Mouse (Mus musculus): ENCODE measurements at regions not wholly inside any gene's neighbourhood (a gene's known extent, or its start where the extent isn't known, plus 50 kb on each side); places are given as distances from the start of the nearest gene placed in this dataset.
A peak's percentile ranks its signal among the peaks of the same experiment; 100 is the strongest.

DNA sequence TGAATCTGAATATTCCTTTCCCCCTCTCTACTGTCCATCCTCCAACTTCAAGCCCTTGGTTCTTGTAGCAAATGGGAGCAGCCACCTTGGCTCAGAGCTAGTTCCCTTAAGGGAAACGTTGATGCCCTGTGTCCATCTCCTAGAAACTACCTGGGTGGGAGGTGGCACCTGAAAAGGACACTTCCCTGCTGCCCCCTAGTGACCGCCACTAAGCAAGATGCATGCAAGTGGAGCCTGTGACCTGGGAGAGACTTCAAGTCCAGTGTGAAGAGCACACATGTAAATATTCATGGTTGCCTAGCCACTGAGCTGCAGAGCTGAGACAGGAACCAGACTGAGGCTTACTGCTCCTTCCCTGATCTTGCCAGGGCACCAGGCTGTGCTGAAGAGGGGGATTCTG lies 238.1 kb downstream of the Cdh26 start:
- DNase-seq = peak; percentile 49

DNA sequence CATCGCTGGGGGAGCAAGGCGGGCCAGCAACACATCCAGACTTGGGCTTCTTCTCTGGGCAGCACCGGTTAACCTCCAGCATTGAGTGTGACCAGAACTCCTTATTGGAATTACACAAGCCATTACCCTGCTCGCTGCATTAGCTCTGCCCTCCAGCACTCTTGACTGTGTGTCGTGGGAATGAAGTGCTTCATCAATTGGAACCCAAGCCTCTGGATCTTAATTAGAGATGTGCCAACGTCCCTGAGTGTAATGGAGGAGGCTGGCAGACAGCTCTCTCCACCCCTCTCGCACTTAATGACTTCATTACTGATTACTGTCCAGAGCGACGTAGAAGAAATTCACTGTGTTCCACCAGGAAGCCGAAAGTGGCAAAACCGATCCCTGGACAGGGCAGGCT lies 240.6 kb downstream of the Cdh26 start:
- no peak for DNase-seq

DNA sequence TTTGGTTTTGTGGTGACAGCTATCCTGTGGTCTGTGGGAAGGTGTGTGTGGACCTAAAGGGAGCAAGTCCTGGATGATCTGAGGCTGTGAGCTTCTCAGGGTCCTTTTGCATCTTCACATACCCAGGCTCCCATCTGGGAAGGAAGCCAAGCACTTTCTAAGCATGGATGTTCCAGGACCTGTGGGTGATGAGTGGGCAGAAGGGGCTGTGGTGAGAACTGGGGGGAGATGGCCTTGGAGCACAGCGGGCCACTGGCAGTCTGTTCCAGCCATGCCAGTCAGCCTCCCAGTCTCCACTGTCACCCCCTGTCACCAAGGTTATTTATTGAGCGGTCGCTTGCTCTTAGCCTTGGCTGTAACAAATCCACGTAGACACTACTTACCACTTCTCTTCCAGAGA lies 243.3 kb downstream of the Cdh26 start:
- no peak for DNase-seq

DNA sequence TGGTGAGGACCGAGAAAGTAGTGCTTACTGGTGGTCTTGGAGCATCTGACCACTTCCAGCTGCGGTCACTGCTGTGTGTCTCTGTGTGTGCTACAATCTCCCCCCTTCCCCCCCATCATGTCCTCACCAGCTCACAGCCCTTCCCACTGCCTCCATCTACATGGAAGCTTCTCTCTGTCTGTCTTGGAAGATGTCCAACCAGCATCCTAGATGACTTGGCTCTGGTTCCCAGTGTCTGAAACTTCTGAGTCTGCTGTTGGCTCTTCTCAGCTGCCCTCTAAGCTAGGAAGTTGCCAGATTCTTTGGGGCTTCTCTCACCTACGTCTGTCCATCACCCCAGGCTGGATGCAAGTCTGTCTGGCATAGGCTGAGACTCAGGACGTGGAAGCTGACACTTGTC lies 244.3 kb downstream of the Cdh26 start:
- no peak for DNase-seq

DNA sequence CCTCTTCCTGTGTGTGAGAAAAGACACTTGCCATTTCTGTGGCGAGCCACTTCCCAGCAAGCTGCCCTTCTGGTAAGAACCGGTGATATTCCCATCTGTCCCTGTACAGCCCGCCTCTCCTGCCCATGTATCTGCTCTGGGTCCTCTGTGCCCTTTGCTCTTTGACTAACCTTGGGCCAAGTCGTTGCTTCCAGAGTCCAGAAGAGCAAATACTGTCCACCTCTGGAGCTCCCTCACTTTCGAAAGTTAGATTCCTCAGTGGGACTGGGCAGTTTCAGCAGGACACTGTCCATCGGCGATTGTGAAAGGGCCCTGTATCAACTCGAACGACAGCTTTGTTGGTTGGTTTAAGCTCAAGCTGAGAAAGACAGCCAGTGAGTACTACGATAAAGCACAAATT lies 246.6 kb downstream of the Cdh26 start:
- DNase-seq = no peak

DNA sequence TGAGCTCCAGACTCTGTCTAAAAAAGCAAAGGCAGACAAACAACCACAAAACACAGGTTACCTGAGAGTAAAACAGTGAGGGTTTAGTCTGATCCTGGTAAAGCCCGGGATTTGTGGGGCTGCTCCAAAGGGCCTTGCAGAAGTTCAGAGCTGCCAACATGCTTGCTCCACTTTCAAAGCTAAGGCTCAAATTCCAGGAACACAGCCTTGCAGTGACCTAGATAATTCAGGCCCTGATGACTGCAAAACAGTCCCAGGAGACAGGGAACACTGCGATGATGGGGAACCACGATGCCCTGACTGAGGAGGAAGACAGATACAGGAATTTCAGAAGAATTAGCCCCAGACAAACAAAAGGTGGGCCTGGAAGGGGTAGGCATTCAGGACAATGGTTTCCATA lies 250.0 kb downstream of the Cdh26 start:
- peak; percentile 19 for DNase-seq

DNA sequence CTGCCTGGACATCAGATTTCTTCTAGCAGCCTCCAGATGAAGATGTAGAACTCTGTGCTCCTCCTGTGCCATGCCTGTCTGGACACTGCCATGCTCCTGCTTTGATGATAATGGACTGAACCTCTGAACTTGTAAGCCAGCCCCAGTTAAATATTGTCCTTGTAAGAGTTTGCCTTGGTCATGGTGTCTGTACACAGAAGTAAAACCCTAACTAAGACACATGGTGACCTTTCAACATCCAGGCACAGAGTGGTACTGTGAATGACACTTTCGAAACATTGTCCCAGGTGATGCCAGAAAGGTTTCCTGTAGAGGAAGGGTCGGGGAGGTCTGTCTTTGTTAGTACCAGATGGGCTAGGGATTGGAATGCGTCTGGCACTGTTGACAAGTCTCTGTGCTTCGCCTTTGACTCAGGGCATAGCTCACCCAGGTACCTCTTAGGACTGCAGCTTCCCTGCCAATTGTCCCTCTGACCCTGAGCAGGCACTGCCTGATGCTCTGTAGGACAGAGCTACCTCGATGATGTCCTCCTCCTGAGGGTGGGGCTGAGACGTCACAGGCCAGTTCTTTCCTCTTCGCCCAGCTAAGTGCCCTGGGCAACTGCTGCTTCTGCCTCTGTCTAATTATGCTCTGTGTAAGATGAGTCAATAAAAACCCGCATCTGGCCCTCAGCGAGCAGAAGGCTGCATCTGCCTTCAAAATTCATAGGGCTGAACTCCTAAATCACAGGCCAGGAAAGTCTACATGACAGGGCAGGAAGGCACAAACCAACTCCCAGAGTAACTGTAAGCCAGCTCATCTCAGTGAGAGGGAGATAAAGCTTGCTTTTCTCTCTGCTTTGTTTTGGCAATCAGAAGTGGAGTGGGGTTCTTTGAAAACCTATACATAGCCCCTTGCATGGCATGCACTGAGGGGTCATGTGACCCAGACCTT lies 254.0 kb downstream of the Cdh26 start:
- DNase-seq = peak; percentile 72

DNA sequence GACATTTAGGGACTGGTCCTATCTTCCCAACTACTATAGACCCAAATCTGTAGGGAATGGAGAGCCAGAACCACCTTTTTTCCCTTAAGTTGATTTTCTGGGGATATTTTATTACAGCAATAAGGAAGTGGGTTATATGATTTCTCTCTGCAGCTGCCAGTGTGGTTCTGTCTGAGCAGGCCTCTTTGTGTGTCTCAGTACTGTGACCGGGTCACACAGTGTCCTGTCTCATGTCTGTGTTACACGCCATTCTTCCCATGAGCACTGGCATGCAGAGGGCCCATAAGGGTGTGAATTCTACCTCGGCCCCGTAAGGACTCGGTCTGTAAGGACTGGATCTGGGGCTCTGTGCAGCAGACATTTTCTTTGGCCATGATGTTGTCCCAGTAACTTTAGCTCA lies 254.9 kb downstream of the Cdh26 start:
- no peak for DNase-seq

DNA sequence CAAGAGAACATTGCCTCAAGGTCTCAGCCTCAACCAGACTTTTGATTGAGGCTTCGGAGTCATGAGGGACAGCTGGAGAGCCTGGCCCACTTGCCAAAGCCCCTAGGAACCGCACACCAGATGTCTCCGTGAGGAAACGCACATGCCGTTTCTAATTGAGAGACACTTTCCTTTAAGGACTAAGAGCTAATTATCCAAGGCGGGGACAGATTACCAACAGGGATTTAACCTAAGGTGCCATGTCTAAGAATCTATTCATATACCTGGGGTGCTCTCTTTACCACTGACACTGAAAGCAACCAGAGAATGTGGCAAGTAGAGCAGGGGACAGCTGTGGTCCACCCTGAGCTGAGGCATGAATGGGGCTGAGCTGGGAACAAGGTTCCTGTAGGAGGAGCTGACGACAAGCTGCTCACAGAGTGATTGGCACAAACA lies 255.9 kb downstream of the Cdh26 start:
- DNase-seq = no peak

DNA sequence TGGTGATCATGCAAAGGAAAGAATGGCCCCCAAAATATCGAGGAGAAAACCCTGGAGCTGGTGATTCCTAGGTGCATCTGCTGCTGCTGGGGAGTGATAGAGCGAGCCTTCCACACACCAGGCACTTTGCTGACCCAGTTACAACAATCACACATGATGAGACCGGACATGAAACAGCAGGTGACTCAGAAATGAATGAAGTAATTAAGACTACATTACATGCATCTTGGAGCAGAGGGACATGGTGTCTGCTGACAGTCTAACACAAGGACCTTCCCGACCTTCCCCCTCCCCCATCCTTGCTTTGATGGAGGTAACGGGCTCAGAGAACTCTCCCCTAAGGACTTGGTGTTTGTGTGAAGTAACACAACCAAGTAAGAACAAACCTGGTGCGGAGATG lies 258.3 kb downstream of the Cdh26 start:
- DNase-seq = no peak

DNA sequence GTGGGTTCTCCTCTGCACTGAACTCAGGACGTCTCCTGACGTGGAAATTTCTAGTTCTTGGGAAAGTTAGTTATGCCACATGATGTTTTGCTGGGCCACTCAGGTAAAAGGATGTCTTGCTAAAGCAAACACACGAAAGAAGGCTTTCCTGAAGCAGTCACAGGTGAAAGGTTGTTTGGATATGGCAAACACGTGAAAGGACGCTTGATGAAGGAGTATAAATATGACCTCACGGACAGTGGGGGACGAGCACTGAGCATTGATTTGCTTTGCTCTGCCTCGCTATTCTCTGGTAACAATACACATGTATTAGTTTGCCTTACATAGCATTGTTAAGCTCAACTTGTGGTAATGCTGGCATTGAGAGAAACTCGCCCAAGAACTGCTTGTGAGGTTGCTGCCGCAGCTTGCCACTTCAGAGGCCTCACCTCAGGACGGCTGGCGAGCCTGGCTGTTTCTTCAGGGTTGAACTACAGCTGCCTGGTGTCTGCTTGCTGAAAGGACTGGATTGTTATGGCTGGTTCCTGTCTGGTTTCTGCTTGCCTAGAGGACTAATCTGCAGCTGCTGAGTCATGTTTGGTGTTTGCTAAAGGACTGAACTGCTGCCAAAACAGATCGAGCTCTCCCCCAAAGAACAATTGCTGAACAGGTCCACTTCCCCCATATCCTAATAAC lies 261.0 kb downstream of the Cdh26 start:
- peak; percentile 38 for DNase-seq

DNA sequence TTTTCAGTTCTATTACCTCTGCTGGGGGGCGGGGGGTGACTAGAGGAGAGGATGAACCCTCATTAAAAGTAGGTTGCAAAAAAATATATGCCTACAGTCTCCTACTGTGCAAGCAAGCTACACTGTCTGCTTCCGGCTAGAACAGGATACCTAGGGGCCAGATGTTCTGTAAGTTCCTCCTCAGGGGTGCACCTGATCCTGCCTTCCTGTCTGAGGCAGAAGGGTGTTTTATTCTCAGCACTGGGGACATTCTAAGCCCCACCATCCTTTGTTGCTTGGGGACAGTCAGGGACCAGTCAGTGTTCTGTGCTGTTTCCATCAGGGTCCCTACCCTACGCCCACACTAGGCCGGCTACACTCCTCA lies 261.5 kb downstream of the Cdh26 start:
- no peak for DNase-seq

DNA sequence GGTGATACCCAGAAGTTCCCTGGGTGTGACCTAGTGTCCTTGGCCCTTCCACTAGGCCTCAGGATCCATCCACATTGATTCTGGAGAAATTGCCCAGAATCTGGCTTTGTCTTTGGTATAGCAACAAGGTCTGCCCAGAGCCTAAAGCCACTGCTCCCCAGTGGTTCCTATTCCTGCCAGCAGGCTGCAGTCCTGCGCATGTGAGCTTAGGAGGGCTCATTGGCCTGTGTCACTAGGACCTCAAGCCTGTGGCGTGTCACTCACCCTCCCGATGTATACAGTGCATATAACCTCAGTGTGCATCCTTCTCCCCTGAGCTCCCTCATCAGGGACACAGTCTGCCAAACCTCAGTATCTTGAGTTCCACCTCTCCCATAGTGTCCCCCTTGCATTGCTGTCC lies 261.9 kb downstream of the Cdh26 start:
- no peak for DNase-seq

DNA sequence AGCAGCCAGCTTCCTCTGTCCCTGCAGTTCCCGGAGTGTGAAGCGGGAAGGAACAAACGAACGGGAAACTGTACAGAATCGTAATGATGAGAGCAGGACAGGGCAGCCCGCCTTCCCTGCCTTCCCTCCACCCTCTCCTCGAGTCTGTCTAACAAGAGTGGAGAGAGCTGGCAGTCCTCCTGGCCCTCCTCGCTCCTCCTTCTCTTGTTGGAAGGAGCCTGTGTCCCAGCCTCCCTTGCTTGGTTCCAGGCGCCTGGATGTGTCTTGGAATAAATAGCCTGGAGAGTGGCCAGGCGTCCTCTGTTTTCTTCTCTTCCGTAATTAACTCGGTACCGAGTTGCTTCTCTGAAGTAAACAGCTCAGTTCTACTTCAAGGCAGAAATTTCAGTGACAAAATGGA lies 268.3 kb downstream of the Cdh26 start:
- peak; percentile 27 for DNase-seq

DNA sequence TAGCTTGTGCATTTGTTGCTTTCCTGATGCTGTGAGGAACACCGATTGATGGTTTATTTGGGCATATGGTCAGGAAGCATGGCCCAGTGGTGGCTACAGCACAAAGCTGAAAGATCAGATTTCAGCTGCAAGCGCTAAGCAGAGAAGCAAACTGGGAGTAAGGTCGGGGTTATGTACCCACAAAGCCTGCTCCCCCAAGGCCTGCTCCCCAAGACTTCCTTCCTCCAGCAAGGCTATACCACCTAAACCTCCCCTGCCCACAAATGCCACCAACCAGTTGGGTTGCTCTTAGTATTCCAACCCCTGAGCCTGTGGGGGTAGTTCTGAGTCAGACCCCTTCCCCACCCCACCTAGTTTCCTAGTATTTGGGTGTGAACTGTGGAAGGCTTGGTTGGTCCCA lies 270.5 kb downstream of the Cdh26 start:
- no peak for DNase-seq

DNA sequence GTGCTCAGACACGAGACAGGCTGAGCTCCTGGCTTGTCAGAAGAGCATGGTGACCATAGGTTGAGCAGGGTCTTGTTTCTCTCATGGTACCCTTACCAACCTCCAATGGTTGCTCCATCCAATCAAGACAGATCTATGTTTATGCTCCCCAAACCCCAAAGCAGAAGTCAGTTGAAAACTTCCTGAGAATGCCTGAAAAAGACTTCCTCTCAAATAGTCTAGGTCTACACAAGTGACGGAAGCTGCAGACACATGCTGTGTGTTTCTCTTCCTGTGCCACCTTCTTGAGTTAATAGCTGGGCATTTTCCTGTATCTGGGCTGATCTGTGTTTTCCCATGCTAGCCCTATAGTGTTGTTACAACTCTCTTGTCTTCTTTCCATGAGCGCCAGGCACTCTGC lies 274.2 kb downstream of the Cdh26 start:
- DNase-seq = no peak

DNA sequence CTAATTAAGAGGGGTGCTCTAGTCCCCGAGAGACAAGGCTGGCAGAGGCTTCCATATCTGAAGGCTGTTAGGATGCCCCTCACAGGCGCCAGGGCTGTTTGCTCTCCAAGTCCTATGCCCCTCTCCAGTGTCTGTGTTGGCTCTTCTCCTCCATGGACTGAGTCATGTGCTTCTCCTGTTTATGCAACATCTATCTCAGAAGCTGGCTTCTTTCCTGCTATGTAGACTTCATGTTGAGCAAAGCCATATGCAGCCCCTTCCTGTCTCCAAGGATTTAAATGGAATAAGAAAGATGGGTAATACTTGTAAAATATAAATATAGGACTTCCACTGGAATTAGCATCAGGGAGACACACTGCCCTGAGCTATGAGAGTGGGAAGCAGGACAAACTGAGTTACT lies 278.3 kb downstream of the Cdh26 start:
- DNase-seq = no peak

DNA sequence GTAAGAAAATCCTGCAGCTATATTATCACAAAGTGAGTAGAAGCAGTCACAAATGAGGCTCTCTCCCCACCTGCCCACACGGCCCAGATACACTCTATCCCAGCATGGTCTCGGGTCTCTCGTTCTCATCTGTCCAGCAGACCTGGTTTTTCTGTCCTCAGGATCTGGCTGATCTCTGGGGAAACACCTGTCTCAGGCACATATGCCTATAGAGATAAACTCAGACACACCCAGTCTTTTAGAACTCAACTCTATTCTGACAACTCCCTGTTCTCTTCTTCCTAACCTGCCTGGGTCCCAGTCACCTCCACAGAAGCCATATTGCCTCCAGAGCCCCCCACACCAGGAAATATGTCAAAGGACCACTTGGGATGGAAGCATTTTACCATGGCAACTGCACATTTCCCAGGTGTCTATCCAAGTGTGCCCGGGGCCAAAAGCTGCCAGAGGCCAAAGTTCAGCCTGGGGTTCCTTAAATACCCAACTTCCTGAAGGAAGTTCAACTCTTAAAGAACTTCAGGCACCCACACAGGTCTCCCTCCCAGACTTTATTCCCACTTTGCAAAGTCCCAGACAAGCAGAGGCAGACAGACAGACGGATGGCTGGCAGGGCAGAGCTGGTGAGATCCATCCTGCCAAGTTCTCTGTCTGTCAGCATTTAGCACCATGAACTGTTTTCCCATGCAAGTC lies 279.0 kb downstream of the Cdh26 start:
- DNase-seq = no peak

DNA sequence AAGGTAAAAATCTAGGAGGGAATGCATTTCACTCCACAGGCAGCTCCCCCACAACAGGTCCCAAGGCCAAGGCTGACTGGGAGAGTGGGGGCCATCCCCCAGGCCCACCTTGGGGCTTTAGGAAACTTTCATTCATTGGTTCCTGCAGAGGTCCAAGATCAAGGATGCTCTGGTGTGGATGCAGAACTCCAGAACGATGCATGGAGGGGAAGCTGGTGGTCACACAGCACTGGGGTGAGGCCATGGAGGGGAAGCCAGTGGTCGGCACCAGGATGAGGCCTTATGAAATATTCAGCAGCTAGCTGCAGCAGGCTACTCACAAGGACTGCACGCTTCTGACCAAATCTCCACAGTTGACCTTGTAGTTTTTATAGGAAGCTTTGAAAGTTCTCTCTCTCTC lies 279.7 kb downstream of the Cdh26 start:
- no peak for DNase-seq

DNA sequence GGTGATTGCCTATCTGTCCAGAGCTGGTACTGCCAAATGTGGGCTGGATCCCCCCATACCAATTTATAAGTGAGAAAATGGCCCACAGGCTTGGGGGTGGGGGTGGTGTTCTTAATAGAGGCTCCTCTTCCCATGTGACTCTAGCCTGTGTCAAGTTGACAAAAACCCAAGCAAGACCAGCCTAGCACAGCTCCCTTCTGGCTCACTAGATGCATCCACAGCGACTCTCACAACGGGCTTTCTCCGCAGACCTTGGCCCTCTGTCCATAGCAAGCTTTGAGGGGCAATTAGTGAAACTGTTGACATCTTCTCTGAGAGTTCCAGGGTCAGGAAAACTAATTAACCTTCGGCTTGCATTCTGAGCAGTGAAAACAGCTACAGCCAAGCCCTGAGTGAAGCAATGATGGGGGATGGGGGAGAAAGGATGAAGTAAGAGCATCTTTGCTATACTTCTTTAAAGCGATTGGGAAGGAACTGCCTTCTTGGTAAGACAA lies 281.3 kb downstream of the Cdh26 start:
- no peak for DNase-seq

DNA sequence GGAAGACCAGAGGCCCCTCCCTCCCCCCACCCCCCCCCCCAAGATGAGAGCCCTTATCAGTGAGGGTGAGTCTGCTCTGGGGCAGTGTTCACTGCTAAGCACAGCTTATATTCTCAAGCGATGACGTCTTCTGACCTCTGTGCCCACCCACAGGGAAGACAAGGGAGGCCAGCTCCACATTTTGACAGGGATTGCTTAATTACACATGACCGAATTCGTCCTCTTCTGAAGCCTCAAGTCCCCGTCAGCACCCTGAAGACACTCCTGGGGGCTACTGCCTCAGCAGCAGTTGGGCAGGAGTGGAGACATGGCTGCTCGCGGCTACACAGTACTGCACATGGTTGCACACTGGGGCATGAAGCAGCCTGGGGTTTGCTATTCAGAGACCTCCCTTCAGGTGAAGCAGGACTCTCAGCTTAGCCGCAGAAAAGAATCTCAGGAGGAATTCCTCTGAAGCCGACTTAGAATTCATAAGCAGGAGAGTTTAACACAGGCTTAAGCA lies 282.1 kb downstream of the Cdh26 start:
- no peak for DNase-seq

DNA sequence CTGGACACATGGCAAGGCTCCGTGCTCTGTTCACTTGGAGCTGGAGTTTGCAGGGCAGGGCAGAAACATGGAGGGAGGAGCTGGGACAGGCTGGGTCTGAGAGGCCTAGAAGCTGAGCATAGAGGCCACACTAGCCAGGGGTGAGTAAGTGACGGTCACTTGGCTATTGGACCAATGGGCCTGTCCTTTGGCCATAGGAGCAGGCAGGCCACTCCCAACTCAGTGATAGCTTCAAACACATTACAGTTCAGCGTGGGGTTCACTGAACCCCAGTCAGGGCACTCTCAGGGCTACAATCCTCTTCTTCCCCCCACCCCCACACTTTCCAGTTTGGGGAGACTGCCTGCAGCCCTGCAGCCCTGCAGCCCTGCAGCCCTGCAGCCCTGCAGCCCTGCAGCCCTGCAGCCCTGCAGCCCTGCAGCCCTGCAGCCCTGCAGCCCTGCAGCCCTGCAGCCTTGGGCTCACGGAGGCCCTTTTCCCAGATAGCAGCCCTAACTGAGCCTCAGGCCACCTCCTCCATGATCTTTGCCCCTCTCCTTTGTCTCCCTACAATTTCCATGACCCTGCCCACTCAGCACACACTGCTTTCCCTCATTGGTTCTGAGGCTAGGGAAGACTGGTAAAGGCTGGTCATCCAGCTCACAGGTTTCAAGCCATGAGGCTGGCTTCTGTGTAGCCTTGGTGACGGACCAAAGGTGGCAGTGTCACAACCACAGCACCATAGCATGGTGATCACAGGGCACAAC lies 285.3 kb downstream of the Cdh26 start:
- no peak for DNase-seq

DNA sequence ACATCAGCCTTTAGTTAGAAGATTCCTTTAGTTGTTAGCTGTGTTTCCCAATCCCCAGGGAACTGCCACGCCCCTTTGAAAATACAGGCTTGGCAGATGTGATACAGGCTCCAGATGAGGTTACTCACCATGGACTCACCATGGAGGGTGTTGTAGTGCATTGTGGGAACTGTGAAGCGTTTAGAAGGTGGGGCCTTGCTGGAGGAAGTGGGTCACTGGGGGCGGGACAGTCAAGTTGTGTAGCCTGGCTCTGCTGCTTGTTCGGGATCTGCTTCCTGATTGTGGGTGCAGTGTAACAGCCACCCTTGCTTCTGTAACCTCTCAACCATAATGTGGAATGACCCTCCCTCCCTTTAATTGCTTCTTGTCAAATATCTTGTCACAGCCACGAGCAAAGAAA lies 287.7 kb downstream of the Cdh26 start:
- DNase-seq = no peak

Measured in kidney, adult 9 months (tissue).